Mouse (Mus musculus): ENCODE measurements around the gene Bicc1. TPM values are rescaled to one million over a fixed set of nuclear protein-coding genes. Genes with fewer than 3 reads are reported as not detected.

Gene Bicc1
- polyA plus RNA-seq, 1 experiment from 2014 or later, result 10.4 TPM

DNA sequence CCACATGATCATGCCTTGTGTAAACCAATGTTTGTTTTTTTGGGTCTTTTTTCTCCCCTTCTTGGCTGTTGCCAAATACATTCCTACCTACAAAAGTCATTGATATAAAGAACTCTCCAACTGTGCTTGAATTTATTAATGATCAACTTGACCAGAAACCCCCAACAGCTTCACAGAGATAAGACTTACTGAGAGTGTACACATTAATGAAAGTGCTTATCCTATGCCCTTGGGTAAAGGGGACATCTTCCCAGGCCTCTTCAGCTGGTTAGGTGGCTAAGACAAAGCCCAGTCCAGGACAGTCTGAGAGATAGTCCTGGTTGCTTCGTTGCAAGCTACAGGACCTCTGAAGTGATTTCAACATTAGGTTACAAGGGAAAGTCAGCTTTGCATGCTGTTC, 6.4 kb downstream of the Bicc1 start:
- no peak for DNase-seq (ENCODE audit: low spot score)
- H3K27me3 ChIP-seq (ENCODE audit: insufficient read depth, poor library complexity, severe bottlenecking), result no peaks in the 10 kb centered on the region
- no peaks in the 10 kb centered on the region for H3K36me3 ChIP-seq
- no peaks in the 10 kb centered on the region for H3K9me3 ChIP-seq
- no peak overlapping the region for H3K27ac ChIP-seq
- WGBS, result 63% methylated on average over 1 of the region's 1 CpGs
- no peak overlapping the region for H3K4me3 ChIP-seq
- no peaks in the 10 kb centered on the region for H3K4me1 ChIP-seq

DNA sequence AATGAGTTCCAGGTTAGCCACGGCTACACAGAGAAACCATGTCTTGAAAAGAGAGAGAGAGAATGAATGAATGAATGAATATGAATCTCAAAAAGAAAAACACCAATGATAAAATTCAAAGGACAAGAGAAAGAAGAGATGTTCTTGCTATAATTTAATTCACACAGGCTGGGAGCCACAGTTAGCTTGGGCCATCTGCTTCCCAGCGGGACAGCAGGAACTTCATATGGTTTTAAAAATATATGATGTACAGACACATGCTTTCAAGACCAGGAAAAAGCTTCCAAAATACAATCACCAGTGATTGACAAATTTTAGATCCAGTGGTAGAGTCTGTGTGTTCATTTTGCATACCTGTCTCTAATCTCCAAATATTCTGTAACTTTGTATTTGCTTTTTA, 9.0 kb downstream of the Bicc1 start:
- H3K36me3 ChIP-seq, result no peaks in the 10 kb centered on the region
- H3K27ac ChIP-seq, result no peak overlapping the region
- no peak for DNase-seq (ENCODE audit: low spot score)
- 83% methylated on average over 2 of the region's 2 CpGs for WGBS
- peaks cover 8% of the 10 kb centered on the region for H3K4me1 ChIP-seq
- H3K4me3 ChIP-seq, result no peak overlapping the region
- no peaks in the 10 kb centered on the region for H3K27me3 ChIP-seq (ENCODE audit: insufficient read depth, poor library complexity, severe bottlenecking)
- no peaks in the 10 kb centered on the region for H3K9me3 ChIP-seq

DNA sequence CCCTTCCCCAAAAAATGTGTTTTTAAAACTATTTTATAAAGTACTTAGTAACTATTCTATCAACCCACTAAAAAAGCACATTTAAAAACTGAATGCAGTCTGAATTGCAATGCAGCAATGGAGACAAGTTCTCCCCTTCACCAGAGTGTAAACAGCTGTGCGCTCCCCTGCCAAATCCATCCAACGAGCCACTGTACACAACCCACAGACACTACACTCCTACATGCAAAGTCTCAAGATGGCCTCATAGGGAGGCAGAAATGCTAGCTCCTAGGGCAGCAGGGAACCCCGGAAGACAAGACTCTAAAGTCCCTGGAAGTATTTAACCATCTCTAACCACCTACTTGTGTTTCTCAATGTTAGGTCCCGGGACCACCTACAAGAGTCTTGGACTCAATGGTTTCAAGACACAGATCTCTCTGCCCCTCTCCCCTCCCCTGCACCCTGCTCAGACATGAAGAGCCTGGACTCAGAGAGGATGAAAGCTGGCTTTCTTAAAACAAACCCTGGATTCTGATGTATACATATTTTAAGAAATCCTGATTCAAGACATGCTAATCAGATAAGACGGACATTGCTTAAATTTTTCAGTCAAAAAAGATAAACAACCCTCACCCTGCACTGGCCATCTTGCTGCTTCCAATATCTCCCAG, 10.4 kb downstream of the Bicc1 start:
- no peak overlapping the region for H3K4me3 ChIP-seq
- H3K27ac ChIP-seq, result no peak overlapping the region
- DNase-seq (ENCODE audit: low spot score), result no peak
- WGBS, result 83% methylated on average over 5 of the region's 5 CpGs
- H3K9me3 ChIP-seq, result no peaks in the 10 kb centered on the region
- no peaks in the 10 kb centered on the region for H3K27me3 ChIP-seq (ENCODE audit: insufficient read depth, poor library complexity, severe bottlenecking)
- H3K36me3 ChIP-seq, result no peaks in the 10 kb centered on the region
- H3K4me1 ChIP-seq, result peaks cover 8% of the 10 kb centered on the region

DNA sequence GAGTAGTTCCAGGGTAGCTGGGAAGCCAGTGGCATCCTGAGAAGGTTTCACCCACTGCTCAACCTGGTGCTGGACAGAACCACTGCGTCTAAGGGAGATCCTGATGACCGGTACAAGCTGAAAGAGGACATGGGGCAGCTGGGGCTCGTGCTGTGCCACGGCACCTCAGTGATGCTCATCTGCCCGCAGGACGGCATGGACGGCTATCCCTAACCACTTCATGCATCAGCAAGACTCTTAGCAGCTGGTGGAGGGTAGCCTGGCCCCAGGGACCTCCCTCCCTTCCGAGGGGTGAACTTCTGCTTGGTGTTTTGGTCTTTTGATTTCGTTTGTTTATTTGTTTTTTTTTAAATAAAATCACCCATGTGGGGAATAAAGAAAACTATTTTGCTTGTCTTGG, 11.3 kb downstream of the Bicc1 start:
- Histone ChIP-seq H3K36me3 (no peaks in the 10 kb centered on the region), H3K4me3 (no peak overlapping the region), H3K4me1 (peaks cover 8% of the 10 kb centered on the region), H3K9me3 (no peaks in the 10 kb centered on the region), H3K27ac (no peak overlapping the region), H3K27me3 (ENCODE audit: insufficient read depth, poor library complexity, severe bottlenecking) (no peaks in the 10 kb centered on the region)
- no peak for DNase-seq (ENCODE audit: low spot score)
- WGBS, result 90% methylated on average over 9 of the region's 9 CpGs

DNA sequence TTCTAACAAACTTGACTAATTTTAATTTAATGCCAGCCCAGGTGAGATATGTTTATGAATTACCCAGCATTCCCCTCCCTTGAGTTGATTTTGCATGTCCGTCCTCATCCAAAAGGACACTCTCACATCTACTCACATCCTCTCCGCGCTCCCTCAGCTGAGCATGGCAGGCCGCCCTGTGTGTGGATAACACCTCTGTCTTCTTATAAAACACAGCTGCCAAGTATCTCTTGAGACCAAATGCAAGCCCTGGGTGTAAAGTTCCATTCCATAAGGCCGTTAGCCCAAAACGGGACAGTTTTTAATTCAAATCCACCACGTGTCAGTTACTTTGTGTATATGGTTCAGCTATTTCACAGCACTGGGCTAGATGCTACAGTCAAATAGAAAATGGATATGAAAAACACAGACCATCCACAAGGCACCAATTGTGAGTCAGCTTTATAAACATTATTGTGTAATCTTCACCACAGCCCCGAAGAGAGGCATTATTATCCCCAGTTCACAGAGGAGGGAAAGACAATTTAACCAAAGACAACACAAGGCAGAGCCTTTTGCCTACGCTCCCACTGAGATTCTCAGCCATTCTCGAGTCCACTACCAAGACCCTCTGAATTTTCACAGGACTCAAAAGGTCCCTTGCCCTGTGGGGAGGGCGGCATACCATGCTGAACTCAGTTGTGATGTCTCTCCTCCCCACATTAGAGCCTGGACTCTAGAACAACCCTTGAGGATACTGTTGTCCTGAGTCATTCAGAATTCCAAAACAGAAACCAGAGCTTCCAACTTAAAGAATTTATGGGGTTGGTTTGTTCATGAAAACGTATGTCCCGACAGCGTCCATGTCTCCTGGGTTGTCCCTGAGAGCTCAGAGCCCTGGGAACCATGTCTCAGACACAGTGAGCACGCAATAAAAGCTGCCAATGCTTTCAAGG, 12.6 kb downstream of the Bicc1 start:
- Histone ChIP-seq H3K4me3 (no peak overlapping the region), H3K36me3 (no peaks in the 10 kb centered on the region), H3K9me3 (no peaks in the 10 kb centered on the region), H3K4me1 (peaks cover 8% of the 10 kb centered on the region), H3K27me3 (ENCODE audit: insufficient read depth, poor library complexity, severe bottlenecking) (no peaks in the 10 kb centered on the region), H3K27ac (no peak overlapping the region)
- WGBS, result 85% methylated on average over 15 of the region's 15 CpGs
- peak; percentile 43 for DNase-seq (ENCODE audit: low spot score)

DNA sequence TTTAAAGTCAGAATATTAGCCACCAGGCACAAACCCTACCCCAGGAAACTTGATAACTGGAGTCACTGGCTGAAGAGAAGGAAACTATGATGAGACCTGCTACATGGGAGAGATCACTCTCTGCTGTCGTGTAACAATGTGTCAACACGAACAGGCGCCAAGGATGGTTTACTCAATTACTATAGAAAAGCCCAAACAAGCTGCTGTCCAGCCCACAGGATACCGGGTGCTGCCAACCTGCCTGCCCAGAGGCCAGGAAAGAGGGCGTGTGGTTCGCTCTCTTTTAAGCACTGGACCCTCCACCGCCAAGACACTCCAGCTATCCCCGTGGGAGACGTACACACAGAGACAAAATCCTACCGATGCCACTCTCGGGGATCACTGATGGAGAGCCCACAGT, 13.7 kb downstream of the Bicc1 start:
- WGBS, result 67% methylated on average over 11 of the region's 11 CpGs
- no peaks in the 10 kb centered on the region for H3K27me3 ChIP-seq (ENCODE audit: insufficient read depth, poor library complexity, severe bottlenecking)
- no peaks in the 10 kb centered on the region for H3K9me3 ChIP-seq
- no peak overlapping the region for H3K4me3 ChIP-seq
- DNase-seq (ENCODE audit: low spot score), result peak; percentile 74
- no peak overlapping the region for H3K27ac ChIP-seq
- H3K4me1 ChIP-seq, result peaks cover 8% of the 10 kb centered on the region
- H3K36me3 ChIP-seq, result no peaks in the 10 kb centered on the region

DNA sequence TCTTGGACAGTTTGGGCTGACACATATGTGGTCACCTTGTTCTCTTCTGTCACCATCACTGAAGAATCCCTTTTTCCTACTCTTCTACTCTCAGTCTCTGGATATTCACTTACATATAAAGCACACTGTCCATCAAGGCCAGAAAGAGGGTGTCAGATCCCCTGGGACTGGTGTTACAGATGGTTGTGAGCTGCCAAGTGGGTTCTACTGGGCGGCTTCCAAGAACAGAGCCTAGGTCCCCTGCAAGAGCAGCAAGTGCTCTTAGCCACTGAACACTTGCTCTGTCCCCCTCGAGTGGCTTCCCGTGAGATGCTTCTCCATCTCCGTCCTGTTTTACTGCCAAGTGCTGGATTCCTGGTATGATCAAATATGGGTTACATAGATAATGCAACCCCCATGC, 15.3 kb downstream of the Bicc1 start:
- no peak for DNase-seq (ENCODE audit: low spot score)
- no peaks in the 10 kb centered on the region for H3K9me3 ChIP-seq
- no peaks in the 10 kb centered on the region for H3K27me3 ChIP-seq (ENCODE audit: insufficient read depth, poor library complexity, severe bottlenecking)
- no peak overlapping the region for H3K4me3 ChIP-seq
- no peaks in the 10 kb centered on the region for H3K36me3 ChIP-seq
- 87% methylated on average over 4 of the region's 4 CpGs for WGBS
- peaks cover 8% of the 10 kb centered on the region for H3K4me1 ChIP-seq
- no peak overlapping the region for H3K27ac ChIP-seq

DNA sequence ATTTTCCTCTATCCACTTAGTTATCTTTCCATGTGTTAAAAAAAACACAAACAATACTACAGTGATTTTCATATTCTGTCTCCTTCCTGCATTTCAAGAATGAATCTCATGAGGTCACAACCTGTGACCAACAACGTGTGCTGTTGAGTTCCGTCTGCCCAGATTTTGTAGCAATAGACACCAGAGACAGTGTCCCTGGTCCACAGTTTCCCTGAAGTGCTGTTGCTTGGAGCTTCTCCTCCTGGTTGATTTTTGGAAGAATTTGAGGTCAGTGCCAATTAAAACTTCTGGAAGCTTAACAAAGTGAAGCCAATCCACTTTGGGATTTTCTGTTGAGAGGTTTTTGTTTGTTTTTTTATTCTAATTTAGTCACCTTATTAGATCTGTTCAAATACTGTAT, 16.9 kb downstream of the Bicc1 start:
- no peak overlapping the region for H3K27ac ChIP-seq
- no peaks in the 10 kb centered on the region for H3K27me3 ChIP-seq (ENCODE audit: insufficient read depth, poor library complexity, severe bottlenecking)
- peaks cover 8% of the 10 kb centered on the region for H3K4me1 ChIP-seq
- no peak overlapping the region for H3K4me3 ChIP-seq
- WGBS, result 97% methylated on average over 2 of the region's 2 CpGs
- H3K36me3 ChIP-seq, result no peaks in the 10 kb centered on the region
- peak; percentile 54 for DNase-seq (ENCODE audit: low spot score)
- H3K9me3 ChIP-seq, result no peaks in the 10 kb centered on the region

DNA sequence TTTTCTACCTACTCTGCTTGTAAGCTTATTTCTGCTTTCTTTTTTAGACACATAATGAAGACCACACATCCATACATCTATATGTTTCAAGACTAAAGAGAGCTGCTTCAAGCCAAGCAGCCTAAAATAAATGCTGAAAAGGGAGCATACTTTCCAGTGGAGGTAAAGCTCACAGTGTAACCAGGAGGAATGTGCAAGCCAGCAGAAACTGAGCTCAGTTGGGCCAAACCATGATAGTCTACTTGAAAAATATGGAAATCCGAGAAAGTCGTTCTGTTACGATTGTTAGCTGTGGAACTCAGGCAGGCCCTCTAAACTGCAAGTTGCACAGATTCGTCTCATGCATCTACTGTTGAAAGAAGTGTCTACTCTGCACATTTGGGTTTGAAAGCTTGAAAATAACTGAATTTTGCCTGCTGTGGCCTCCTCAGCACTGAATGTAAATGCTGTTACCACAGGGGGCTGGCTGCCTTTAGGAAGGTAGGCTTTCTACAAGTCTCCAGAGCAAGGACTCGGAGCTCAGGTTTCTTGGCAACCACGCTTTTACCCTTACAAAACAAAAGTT, 19.1 kb downstream of the Bicc1 start:
- Histone ChIP-seq H3K36me3 (no peaks in the 10 kb centered on the region), H3K4me3 (no peak overlapping the region), H3K27ac (no peak overlapping the region), H3K4me1 (0 out of 2 replicates have a peak, but pooled peaks cover 5% of the 10 kb centered on the region), H3K27me3 (ENCODE audit: insufficient read depth, poor library complexity, severe bottlenecking) (no peaks in the 10 kb centered on the region), H3K9me3 (no peaks in the 10 kb centered on the region)
- WGBS, result 88% methylated on average over 6 of the region's 6 CpGs
- DNase-seq (ENCODE audit: low spot score), result peak; percentile 42

DNA sequence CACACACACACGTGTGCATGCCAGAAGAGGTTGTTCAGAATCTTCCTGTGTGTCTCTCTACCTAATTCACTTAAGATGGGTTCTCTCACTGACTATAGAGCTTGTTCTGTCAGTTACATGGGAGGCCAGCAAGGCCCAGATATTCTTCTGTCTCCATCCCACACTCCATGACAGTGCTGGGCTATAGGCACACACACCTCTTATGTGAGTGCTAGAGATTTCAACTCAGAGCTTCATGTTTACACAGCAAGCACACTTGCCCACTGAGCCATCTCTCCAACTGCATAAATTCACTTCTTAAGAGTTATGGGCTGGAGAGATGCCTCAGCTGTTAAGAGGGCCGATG, 20.7 kb downstream of the Bicc1 start:
- 93% methylated on average over 2 of the region's 2 CpGs for WGBS
- Histone ChIP-seq H3K9me3 (no peaks in the 10 kb centered on the region), H3K27ac (no peak overlapping the region), H3K4me1 (0 out of 2 replicates have a peak, but pooled peaks cover 5% of the 10 kb centered on the region), H3K36me3 (no peaks in the 10 kb centered on the region), H3K4me3 (no peak overlapping the region), H3K27me3 (ENCODE audit: insufficient read depth, poor library complexity, severe bottlenecking) (no peaks in the 10 kb centered on the region)
- no peak for DNase-seq (ENCODE audit: low spot score)

DNA sequence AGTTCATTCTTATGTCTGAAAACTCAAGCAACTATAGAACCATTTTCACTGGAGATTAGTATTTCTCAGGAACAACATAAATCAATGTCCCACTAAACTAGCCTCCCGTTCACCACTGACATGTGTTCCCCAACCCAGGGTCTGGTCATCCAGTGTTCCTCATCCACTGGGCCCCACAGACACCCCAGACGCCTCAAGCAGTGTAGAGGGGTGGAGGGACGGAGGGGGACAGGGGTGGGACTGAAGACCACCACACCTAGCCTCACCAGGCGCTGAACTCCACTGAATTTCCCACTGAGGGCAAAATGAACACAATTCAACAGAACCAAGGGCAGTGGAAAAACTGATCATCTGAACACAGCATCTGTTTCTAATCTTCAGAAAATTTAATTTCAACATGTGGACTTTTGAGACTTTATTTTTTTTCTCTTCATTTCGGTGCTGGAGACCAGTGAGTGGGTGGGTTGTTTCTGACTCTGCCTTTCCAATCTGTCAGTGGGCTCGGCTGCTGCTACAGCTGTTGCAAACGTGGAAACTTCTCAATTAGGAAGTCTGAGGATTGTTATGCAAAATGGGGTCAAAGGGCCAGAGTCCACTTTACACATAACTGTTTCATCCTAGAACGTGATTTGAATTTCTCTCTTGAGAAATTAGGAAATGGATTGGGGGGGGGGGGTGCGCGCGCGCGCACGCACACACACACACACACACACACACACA, 21.2 kb downstream of the Bicc1 start:
- DNase-seq (ENCODE audit: low spot score), result no peak
- 0 out of 2 replicates have a peak, but pooled peaks cover 5% of the 10 kb centered on the region for H3K4me1 ChIP-seq
- WGBS, result 77% methylated on average over 10 of the region's 14 CpGs
- no peaks in the 10 kb centered on the region for H3K27me3 ChIP-seq (ENCODE audit: insufficient read depth, poor library complexity, severe bottlenecking)
- H3K9me3 ChIP-seq, result no peaks in the 10 kb centered on the region
- H3K27ac ChIP-seq, result no peak overlapping the region
- H3K36me3 ChIP-seq, result no peaks in the 10 kb centered on the region
- no peak overlapping the region for H3K4me3 ChIP-seq

DNA sequence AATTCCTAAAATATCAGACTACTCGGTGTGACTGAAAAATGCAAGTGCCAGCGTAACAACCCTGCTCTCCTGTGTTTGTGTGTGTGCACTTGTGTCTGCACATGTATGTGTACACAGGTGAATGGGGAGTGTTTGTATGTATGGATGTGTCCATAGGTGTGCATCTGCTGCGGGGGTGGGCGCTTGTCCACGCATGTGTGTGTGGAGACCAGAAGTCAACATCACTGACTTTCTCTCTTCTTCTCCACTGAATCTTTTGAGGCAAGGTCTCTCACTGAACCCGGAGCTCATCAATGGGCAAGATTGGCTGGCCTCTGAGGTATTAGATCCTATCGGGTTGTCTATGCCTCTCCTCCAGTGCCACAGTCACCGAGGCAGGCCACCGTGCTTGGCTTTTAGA, 21.9 kb downstream of the Bicc1 start:
- no peaks in the 10 kb centered on the region for H3K36me3 ChIP-seq
- 0 out of 2 replicates have a peak, but pooled peaks cover 5% of the 10 kb centered on the region for H3K4me1 ChIP-seq
- no peaks in the 10 kb centered on the region for H3K9me3 ChIP-seq
- H3K27ac ChIP-seq, result no peak overlapping the region
- H3K4me3 ChIP-seq, result no peak overlapping the region
- no peaks in the 10 kb centered on the region for H3K27me3 ChIP-seq (ENCODE audit: insufficient read depth, poor library complexity, severe bottlenecking)
- DNase-seq (ENCODE audit: low spot score), result no peak
- 89% methylated on average over 9 of the region's 9 CpGs for WGBS

DNA sequence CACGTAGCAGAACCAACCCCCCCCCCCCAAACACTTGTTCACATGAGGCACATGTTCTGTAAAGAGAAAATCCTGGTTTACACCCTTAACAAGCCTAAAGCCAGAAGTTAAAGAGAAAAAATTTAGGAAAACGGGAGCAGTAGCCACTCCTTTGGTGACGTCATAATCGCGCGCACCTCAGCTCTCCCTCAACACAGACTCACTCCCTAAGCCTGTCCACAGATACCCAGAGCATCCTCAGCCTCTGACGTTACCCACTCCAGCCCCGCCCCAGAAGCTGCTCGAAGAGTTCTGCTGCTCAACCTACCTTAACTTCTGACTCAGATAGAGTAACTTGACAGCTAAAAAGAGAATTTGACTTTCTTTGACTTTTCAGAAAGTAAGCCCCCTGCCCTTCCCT, 28.2 kb downstream of the Bicc1 start:
- no peak for DNase-seq (ENCODE audit: low spot score)
- Histone ChIP-seq H3K9me3 (no peaks in the 10 kb centered on the region), H3K27ac (no peak overlapping the region), H3K27me3 (ENCODE audit: insufficient read depth, poor library complexity, severe bottlenecking) (no peaks in the 10 kb centered on the region), H3K4me1 (0 out of 2 replicates have a peak, but pooled peaks cover 5% of the 10 kb centered on the region), H3K36me3 (no peaks in the 10 kb centered on the region), H3K4me3 (no peak overlapping the region)
- WGBS, result 54% methylated on average over 9 of the region's 9 CpGs

Data from heart, embryonic 10.5 days (tissue).